Mouse (Mus musculus): Measurements from ENCODE around the gene Cdon.

DNA sequence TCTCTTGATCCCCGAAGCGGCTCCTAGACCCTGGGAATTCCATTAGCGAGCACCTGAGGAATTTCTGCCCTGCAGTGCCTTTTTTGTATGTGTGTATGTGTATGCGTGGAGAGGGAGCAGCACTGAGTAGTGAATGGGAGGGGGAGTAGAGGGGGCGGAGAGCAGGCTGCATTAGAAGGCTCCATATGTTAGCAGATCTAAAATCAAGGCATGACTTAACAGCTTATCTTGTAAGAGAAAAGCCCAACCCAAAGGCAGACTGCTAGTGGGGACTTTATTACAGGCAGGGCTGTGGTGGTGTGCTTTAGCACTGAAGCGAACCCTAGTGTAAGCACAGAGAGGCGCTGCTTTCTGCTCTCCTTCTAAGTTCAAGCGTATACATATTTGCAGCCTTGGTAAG, 3.7 kb downstream of the Cdon start:
- TF ChIP-seq POLR2A (IDR thresholded peaks at IDR 0.05; ENCODE audit: borderline replicate concordance, extremely low read depth, low read depth, low read length) = no peak
- TF ChIP-seq CTCF (IDR thresholded peaks at IDR 0.05; ENCODE audit: insufficient read depth, low read length) = no peak
